Mouse (Mus musculus) right cerebral cortex, postnatal 10 days (tissue): ENCODE data around the gene Cryl1.

Experiments used
- DNase-seq, 2 experiments: peaks; one replicate each; pipeline ENCODE4 v3.0.0; 2021; ENCODE audit warnings: low spot score in 2 of 2

Gene Cryl1

DNA sequence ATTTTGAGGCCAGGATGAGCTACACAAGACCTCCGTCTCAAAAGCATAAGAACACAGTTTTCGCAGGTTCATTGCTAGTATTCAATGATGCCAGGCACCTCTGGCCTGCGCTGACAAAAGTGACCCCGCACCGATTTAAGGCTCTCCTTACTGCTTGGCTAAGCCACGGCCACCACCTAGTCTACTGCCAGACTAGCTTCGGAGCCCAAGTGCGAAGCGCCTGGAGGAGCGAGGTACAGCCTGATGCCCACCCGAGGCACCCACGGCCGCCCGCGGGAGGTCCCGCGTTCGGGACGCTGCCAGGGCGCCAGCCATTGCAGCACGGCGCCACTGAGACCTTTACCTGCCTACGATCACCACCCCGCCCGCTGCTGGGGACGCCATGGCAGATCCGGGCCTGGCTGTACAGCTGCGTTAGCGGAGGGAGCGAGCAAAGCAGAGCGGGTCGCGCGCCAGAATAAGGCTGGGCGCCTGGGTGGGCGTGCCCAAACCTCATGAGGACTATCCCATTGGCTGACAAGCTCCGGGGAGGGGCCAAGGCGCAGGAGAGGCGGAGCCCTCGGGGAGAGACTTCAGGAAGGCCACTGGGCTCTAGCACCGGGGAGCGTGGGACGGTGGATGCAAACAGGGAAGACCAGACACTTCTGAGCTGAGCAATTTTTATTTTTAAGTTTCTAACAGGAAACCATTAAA lies at the start of gene Cryl1:
Gene Cryl1, minus strand, starts transcription at position 465 of the 693 bp plus-strand sequence.
- peak; percentile 96 for DNase-seq

DNA sequence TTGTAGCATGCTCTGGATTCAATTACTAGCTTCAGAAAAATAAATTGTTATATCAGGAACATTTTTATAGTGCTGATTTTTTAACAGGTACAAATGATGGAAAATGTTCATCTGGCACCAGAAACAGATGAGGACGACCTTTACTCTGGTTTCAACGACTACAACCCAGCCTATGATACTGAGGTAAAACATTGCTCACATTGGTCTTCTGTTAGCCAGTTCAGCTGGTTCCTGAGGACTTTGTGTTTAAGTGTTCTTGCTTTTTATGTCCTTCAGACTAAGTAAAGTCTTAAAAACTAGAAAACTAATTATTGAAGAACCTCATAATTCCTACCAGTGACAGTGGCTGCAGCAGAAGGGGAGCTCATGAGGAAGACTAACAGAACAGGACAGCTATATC lies 32.1 kb upstream of the Cryl1 start:
- DNase-seq: no peak

DNA sequence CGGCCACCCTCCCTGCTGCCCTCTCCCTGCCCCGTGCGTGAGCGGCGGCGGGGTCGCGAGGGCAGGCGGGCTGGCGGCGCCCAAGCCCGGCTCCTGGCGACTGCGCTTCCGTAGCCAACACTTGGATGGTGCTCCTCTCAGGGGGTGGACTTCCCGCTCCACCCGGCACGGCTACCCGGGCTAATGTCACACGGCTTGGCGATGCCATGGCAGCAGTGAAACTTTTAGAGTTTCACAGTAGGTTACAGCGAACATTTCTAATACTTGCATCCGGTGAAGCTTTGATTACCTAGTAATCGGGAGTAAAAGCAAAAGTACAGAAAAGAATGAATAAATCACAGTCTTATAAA lies 25.9 kb upstream of the Cryl1 start:
- no peak for DNase-seq

DNA sequence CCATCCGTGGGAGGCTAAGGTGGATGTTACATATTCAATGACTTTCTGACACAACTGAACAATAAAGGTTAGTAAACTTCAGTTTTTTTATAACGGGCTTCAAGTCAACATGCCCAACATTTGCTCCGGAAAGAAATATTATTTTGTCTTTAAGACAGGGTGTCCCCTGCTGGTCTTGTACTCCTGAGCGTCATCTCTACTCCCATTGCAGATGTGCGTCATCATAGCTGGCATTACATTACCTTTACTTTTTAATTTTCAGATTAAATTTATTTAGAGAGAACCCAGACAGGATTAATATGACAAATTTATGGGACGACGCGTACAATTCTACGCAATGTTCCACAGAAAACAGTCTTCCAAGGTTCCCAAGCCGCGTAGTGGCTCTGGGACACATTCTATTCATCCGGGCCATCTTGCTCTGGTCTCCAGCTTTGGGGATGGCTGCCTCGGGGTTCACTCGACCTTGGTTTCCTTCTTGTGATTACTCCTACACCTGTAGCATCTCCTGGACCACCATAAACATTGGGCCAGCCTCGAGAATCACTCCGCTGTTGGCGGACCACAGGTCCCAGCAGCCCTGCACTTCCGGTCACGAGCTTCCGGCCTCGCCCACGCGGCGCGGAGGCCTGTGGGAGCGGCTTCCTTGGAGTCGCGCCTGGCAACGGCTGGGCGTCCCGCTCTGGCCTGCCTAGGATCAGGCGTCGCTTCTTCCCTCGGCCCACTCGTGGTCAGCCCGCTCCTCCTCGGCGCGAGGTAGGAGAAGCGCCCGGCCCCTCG lies 25.3 kb upstream of the Cryl1 start, which contains the start of gene Ift88:
Gene Ift88, plus strand, starts transcription at position 631 of the 780 bp plus-strand sequence.
- peak; percentile 97 for DNase-seq

DNA sequence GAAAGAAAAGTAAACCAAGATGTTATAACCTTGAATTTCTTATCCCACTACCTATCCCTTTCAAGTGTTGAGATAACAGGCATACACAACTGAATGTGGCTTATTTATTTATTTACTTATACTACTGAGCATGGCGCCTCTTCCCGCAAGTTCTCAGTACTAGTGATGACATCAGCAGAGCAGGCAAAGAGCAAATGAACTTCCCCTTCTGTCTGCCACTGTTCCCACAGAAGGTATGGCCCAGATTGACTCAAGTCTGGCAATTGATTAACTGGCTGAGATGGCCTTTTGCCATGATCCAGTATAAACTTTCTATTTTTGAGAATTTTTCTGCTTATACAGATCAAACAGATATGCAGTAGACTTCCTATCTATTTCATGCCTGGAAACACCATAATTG lies 18.9 kb upstream of the Cryl1 start:
- DNase-seq: no peak

DNA sequence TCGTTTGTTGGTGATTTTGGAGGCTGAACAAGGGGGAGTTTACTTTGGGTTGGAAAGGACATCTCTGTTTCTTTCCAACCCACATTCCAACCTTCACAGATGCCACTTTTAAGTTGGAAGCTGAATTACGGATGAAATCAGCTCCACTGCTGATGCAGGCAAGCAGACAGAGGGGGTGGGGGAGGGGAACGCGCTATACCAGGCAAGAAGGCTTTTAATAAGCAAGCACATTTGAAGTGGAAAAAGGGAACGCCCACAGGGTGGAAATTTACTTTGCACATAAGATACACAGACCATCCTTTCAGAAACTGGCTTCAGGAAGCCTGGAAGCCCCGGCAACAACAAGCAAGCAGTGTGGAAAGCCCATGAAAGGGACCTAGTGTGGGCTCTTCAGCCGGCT lies 13.8 kb upstream of the Cryl1 start:
- peak; percentile 51 to 59 for DNase-seq

DNA sequence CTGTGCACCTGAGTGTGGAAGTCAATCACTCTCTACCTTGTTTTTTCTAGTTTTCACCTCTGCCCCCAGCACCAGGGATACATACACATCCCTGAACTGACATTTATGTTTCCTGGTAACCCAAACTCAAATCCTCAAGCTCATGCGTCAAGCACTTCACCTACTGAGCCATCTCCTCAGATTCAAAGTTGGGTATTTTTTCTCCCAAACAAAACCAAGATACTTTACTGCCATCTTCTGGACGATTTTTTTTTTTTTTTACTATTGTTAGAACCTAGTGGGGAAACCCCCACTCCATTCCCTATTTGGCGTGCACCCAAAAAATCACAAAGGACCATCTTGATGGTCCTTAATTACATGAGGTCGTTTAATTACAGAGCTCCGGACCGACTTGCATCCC lies 10.8 kb upstream of the Cryl1 start:
- no peak for DNase-seq

DNA sequence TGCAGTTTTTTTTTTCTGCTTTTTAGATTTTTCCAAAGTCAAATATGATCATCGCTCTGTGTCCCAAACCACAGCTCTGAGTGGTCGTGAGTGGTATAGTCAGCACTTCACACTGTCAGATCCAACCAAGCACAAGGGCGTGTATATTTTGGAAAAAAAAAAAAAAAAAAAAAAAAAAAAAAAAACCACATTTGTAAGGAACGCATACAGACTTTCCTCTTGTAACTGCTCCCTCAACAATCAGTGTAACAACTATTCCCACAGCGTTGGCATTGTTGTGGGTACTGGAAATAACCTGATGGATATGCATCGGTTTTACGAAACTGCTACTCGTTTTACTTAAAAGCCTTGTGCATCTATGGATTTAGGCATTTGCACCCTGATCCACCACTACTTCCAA lies 9.8 kb upstream of the Cryl1 start:
- DNase-seq: no peak

DNA sequence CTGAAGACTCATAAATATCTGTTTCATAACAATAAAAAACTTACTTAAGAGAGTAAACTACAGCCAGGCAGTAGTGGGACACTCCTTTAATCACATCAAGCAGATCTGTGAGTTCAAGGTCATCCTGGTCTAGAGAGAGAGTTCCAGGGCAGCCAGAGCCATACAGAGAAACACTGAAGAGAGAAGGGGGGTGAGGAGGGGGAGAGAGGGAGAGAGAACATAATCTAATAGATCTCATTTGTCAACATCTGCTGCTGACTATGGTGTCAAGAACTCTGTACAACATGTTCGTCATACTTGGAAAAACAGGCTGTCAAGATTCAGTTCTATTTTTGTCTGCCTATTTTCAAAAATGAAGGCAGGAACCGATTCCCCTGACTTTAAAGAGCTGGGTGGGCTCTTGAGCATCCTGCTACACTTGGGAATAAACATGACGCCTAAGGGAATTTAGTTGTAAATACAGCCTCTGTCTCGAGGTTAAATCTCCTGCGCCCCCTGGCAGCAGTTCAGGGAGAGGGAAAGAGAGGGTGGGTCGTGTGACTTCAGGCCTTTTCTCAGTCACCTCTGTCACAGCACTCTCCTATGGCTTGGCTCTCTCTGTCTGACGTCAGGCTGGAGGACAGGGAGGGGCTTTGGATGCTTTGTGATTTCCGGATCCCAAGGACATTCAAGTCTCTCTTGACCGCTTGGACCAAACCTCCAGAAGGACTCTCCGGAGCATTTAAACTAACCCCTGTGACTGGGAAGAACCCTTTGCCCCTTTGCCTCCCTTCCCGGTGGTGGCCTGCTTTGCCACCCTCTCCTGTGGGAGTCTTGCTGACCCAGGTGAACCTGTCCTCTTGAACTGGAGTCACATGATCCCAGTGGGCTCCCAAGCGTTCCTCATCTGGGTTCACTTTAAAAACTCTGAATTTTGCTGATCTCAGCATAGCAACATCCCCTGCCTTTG lies 9.0 kb upstream of the Cryl1 start:
- peak; percentile 38 to 57 for DNase-seq

DNA sequence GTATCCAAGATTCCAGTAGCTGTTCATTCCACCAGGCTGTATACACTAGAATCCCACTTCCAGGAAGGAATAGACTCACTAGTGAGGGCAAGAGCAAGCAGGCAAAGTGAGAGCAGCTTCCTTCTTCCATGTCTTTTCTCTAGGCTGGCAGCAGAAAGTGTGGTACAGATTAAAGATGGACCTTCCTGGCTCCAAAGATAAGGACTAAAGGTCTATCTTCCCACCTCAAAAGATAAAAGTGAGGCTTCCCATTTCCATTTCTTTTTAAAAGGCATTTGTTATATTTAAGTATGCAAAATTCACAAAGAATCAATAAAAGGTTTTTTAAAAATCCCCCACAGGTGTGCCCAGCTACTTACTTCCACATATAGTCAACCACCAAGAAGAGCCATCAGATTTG lies 4.5 kb upstream of the Cryl1 start:
- DNase-seq: no peak

DNA sequence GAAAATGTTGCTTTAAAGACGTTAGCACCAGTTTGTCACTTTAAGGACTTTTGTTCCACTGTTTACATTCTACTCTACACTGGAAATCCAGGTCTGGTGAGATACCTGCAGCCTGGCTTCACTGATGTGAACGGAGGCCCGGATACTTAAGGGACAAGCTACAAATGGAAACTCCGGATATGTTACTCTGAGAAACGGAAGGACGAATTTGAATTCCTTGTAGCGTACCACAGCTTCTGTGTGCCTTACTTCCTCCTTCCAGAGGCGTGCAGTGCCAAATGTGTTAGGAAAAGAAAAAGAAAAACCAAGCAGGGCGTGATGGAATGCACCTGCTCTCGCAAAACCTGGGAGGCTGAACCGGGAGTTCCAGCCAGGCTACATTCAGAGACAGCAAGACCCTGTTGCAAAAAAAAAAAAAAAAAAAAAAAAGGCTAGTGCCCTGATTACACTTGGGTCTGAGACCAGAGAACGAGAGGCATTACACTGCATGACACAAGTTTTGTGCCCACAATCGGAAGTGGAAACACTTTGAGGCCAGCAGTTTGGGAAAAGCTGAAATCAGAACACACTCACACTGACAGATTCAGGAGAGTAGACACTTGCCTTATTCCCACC lies 591 bp upstream of the Cryl1 start:
- peak; percentile 29 to 31 for DNase-seq

DNA sequence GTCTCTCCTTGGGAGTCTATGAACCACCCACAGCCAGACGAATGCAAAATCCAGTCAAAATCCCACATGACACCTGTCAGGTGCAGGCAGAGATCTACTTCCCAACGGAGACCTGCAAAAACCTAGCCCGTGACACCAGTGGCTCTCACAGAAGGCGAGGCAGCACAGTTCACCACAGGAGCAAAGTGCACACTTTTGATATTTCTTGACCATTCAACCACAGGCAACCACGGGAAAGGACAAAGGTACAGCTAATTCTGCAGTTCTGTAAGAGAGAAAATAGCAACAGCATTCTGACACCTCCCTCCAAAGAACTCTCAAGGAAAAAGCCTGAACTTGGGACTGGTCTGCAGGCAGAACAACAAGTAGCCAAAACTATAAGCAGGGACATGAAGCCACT lies 1.1 kb downstream of the Cryl1 start:
- DNase-seq: no peak

DNA sequence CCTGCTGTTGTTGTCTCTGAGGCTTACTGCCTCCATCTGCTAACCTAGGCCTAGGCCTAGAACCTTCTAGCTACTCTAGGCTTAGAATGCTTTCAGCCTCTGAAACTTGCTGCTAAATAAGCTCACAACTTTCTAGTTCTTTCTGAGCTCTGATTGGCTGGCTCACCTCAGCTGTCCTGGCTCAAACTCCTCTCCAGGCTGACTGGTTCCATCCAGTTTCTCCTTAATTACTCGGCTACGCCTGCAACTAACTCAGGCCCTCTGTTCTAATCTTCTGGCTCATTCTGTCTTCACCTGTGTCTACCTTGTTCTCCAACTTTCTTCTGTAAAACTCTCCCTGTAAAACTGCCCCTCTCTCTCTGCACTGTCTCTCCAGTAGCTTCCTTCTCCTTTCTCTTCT lies 2.9 kb downstream of the Cryl1 start:
- DNase-seq: no peak

DNA sequence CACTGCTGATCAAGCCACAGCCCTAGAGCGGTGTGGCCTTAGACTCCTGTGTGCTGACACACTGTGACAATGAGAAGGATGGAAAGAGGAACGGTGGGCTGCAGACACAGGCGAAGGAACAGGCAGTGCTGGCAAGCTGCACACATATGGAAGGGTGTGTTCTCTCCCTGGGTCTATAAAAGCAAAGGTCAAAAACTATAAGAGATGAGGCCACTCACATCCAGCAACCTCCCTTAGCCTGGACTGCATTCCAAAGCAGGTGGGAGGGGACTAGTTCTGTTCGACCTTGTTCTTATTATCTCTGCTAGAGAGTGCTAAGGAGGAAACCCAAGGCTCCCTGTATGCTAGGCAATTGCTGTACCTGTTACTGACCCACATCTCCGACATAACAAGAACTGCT lies 6.1 kb downstream of the Cryl1 start:
- no peak for DNase-seq

DNA sequence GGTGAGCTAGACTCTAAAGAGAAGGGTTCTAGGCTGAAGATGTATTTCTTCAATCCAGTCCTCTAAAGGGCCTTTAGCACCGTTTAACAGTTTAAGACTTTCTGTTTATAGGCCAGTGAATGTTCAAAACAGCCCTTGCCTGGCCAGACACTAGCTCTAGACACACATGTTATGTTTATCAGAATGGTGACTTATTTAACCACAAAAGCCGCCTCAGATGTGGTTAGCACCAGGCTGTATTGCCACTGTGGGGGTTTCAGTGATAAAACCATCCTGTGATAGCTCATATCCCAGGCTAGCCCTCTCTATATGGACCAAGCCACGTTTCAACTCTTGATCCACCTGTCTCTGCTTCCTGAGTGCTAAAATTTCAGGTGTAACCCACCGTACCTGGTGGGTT lies 6.7 kb downstream of the Cryl1 start:
- no peak for DNase-seq

DNA sequence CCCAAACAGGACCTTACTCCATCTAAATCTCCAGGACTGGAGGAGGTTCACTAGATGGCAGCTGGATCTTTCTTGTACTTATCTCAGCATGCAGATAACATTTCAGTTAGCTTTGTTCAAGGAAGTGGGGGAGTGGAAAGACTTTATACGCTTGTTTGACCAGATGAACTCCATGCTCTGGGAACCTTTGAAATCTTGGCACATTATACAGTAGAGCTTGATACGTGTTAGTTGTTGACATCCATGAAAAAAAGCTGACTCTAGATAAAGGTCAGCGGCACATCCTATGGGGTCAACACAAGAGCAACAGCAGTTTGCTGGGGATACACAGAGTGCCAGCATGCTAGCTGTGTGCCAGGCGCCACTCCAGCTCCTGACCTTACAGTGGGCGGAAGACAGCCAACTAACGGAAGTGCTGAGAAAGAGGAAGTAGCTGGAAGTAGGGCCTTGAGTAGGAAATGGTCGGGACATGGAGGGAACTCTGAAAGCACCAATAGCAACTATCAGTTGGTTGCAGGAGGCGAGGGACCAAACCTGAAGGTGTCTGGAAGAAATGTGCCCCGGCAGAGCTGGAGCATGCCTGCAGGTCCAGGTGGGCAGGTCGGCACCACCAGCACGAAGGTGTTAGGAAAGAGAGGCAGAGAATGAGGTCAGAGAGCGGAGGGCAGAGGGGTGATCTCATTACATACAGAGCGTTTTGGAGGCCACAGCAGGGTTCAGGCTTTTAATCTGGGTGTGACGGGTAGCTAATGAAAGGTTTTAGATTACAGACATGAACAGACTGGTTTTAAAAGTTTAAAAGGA lies 11.4 kb downstream of the Cryl1 start:
- peak in 1 of 2 experiments; percentile 30 for DNase-seq

DNA sequence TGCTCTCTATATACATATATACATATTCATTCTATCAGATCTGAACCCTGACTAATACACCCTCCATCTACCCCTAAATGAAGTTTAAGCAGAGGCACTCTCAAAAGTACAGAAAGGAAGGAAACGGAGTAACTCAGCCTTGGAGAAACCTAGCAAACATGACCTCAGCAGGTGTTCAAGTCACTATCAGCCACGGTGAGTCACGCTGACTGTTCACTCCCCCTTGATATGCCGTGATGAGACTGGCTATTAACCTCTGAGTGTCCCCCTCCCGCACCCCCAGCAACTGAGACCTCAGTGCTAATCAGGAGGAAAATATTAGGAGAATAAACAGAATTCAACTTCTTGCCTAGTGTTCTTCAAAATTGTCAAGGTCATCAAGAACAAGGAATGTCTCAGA lies 12.7 kb downstream of the Cryl1 start:
- DNase-seq: no peak

DNA sequence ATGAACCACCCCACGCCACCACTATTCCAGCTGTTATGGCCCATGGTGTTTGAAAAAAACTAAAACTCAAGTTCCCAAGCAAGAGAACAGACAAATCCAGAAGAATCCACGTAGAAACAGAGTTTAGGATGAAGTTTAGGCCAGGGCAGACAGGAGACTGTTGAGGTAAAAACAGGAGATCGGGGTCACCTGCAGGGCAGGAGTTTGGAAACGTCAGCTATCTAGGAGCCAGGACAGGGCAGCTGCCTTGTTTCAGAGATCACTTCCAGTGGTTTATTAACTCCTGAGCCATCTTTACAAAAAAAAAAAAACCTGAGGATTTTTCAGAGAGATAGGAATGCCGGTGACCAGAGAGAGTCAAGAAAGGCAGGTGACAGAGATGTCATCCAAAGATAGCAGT lies 20.8 kb downstream of the Cryl1 start:
- no peak for DNase-seq

DNA sequence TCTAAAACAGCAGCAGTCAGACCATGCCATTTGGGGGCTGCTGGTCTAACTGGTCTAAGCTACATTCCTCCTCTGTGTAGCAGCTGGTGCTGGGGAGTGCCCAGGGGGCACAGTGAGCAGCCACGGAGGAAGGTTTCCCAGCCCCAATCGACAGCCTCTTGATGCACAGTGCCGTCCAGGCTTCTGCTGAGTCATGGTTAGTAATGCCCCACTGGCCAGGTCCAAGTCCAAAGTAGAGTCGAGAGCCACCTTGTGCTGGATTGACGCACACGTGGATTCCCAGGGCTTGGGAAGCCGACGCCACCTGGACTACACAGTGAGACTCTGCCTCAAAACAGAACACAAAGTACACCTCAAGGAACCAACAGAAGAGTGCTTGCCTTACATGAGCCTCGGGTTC lies 21.4 kb downstream of the Cryl1 start:
- no peak for DNase-seq

DNA sequence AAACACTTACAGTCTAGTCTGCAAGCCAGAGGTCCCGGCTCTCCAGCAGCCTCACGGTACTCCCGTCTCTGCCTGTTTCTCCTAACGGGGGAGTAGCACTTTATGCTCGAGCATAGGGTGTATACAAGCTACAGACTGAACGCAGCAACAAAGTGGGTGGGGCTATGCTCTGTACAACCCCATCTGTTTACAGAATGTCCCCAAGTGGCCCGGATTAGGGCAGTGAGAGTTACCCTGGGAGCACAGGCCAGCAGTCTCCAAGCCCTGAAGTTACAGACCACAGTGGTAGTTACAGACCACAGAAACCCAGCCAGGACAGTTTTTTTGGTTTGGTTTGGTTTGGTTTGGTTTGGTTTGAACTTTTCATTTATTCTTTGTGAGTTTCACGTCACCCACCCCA lies 22.3 kb downstream of the Cryl1 start:
- no peak for DNase-seq

DNA sequence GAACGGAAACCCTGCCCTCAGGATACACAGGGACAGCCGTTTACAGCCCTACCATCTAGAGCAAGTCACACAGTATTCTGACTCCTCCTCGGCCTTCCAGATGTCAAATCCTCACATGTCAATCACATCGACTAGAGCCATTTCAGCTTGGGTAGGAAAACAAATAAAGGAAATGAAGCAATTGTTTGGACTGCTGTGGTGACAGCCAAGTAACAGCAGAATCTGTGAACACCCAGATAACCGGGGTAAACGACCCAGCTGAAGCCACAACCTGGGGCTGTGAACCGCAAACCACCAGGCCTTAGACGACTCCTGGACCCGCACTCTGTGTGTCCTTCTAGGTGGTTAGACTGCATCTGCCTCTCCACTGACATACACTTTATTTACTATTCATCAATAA lies 23.1 kb downstream of the Cryl1 start:
- DNase-seq: no peak
